Mouse (Mus musculus) intestine, postnatal 0 days (tissue): Measurements from ENCODE around the gene Mcm9. TPM values are rescaled to one million over a fixed set of nuclear protein-coding genes. Genes with fewer than 3 reads are reported as not detected.

Experiments
- ATAC-seq: fragments of 200-750 bp; cut with Nextera tagmentation; 2 replicates; pipeline ENCODE4 v1.8.0; 2017; ENCODE audit warnings: mild to moderate bottlenecking, moderate TSS enrichment, moderate library complexity
- H3K27ac ChIP-seq: fragments of 300-500 bp; sonication (generic); 2 replicates; pipeline ENCODE4 v1.5.1; 2014; ENCODE audit warnings: mild to moderate bottlenecking, low read depth, low read length, moderate library complexity
- H3K27me3 ChIP-seq: fragments of 300-500 bp; sonication (generic); replicated peaks from 2 replicates; pipeline ENCODE4 v1.6.1; 2014; ENCODE audit warnings: low read length, mixed read lengths; ENCODE audit not compliant: control insufficient read depth, insufficient read depth
- H3K36me3 ChIP-seq: fragments of 300-500 bp; sonication (generic); 2 replicates; pipeline ENCODE4 v1.6.1; 2014; ENCODE audit warnings: mild to moderate bottlenecking, moderate library complexity; ENCODE audit not compliant: control insufficient read depth, insufficient read depth
- H3K4me1 ChIP-seq: fragments of 300-500 bp; sonication (generic); replicated peaks from 2 replicates; pipeline ENCODE4 v1.6.1; 2014; ENCODE audit warnings: antibody characterized with exemption, low read length, mixed read lengths; ENCODE audit not compliant: control insufficient read depth, insufficient read depth
- H3K4me2 ChIP-seq: fragments of 300-500 bp; sonication (generic); replicated peaks from 2 replicates; pipeline ENCODE4 v1.6.1; 2014; ENCODE audit warnings: low read depth, mild to moderate bottlenecking, moderate library complexity
- H3K4me3 ChIP-seq: fragments of 300-500 bp; sonication (generic); 2 replicates; pipeline ENCODE4 v1.5.1; 2014; ENCODE audit warnings: low read depth, low read length
- H3K9ac ChIP-seq: fragments of 300-500 bp; sonication (generic); 2 replicates; pipeline ENCODE4 v1.6.1; 2014; ENCODE audit warnings: mild to moderate bottlenecking, low read depth, low read length
- H3K9me3 ChIP-seq: fragments of 300-500 bp; sonication (generic); 2 replicates; pipeline ENCODE4 v1.6.1; 2016; ENCODE audit warnings: mixed run types; ENCODE audit not compliant: control insufficient read depth
- CTCF ChIP-seq: sonication (generic); IDR thresholded peaks from 2 replicates; pipeline ENCODE4 v1.5.1; 2016; ENCODE audit warnings: low read depth, mild to moderate bottlenecking, control low read depth, antibody characterized with exemption, moderate library complexity
- WGBS: fragments of 180-500 bp; shearing (Covaris S2); extraction: QIAGEN DNeasy Blood & Tissue Kit; methylation state at CpG from one replicate; pipeline ENCODE4 v1.1.7; 2014; 5-methylcytosine and 5-hydroxymethylcytosine counted together
- polyA plus RNA-seq: library from polyadenylated mRNA; unstranded; fragments of >200 nt; fragmentation: Nextera tagmentation; extraction: Ambion mirVana; gene quantifications from 2 replicates; pipeline ENCODE4 v1.2.1, GENCODE M21; 2015

Gene Mcm9
- polyA plus RNA-seq, 1 experiment from 2014 or later: 3.5 TPM

GRCm38 (mm10) chr10:53509158-53509773, 121.0 kb downstream of the Mcm9 start:
- no peak overlapping the region for H3K4me2 ChIP-seq
- no peak overlapping the region for H3K4me3 ChIP-seq
- peak; percentile 84 for TF ChIP-seq CTCF
- ATAC-seq: no peak
- no peak overlapping the region for H3K27ac ChIP-seq
- no peaks in the 10 kb centered on the region for H3K27me3 ChIP-seq
- no peaks in the 10 kb centered on the region for H3K4me1 ChIP-seq
- H3K9ac ChIP-seq: no peak overlapping the region
- no peaks in the 10 kb centered on the region for H3K9me3 ChIP-seq
- 27% methylated on average over 6 of the region's 6 CpGs for WGBS
- no peaks in the 10 kb centered on the region for H3K36me3 ChIP-seq

- H3K36me3 ChIP-seq: no peaks in the 10 kb centered on the region
- no peak for TF ChIP-seq CTCF
- H3K4me2 ChIP-seq: no peak overlapping the region
- ATAC-seq: no peak
- no peaks in the 10 kb centered on the region for H3K9me3 ChIP-seq
- no peaks in the 10 kb centered on the region for H3K4me1 ChIP-seq
- H3K27ac ChIP-seq: no peak overlapping the region
- no peak overlapping the region for H3K9ac ChIP-seq
- no peaks in the 10 kb centered on the region for H3K27me3 ChIP-seq
- H3K4me3 ChIP-seq: no peak overlapping the region
These were observed 121.6 kb downstream of the Mcm9 start for GRCm38 (mm10) chr10:53508676-53509075.

- Histone ChIP-seq H3K4me1 (no peaks in the 10 kb centered on the region), H3K36me3 (no peaks in the 10 kb centered on the region), H3K9ac (no peak overlapping the region), H3K9me3 (no peaks in the 10 kb centered on the region), H3K4me2 (no peak overlapping the region), H3K4me3 (no peak overlapping the region), H3K27ac (no peak overlapping the region), H3K27me3 (no peaks in the 10 kb centered on the region)
- 71% methylated on average over 2 of the region's 2 CpGs for WGBS
- ATAC-seq: no peak
- no peak for TF ChIP-seq CTCF
These were observed 124.7 kb downstream of the Mcm9 start for GRCm38 (mm10) chr10:53505526-53505925.

- Histone ChIP-seq H3K36me3 (no peaks in the 10 kb centered on the region), H3K9me3 (no peaks in the 10 kb centered on the region), H3K9ac (no peak overlapping the region), H3K4me3 (no peak overlapping the region), H3K4me2 (no peak overlapping the region), H3K27me3 (no peaks in the 10 kb centered on the region), H3K4me1 (no peaks in the 10 kb centered on the region), H3K27ac (no peak overlapping the region)
- no peak for TF ChIP-seq CTCF
- 64% methylated on average over 3 of the region's 3 CpGs for WGBS
- no peak for ATAC-seq
These were observed 125.2 kb downstream of the Mcm9 start for GRCm38 (mm10) chr10:53505069-53505468.

DNA sequence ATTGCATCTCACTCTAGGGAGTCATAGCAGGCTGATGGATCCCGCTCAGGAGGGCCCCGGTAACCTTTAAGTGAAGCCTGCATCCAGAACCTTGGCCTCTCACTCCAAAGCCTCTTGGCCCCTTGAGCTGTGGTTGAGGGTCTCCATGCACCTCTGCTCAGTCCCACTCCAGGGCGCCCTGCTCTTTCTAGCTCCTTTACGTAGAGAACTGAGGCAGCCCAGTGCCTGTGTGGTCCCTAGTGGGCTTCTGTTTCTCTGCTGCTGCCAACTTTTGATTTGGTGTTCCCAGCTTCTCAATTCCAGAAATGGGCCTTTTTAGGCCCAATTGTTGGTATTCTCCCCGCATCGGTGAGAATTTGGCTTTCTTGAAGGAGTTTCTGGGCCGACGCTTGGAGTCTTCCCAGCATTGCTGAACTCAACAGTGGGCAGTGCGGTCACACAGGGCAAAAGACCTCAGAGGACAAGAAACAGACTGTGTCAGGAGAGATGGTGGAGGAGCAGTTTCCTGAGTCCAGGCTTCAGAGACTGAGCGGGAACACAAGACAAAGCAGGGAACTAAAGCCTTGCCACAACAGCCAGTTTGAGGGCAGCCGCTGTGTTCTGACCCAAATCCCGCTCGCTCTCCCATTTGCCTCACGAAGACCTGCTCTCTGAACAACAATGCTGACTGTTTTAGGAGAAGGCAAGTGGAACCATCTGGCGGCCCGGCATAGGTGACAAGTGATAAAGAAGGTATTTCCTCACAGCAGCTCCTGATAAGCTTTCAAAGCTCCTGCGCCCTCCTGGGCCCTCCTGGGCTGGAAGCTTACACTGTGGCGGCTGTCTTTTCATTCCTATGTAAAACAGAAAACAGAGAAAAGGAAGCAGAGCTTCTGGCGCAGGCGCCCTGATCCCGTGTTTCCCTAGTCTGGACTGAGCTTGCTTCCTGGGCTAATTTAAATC, 127.1 kb downstream of the Mcm9 start:
- no peak overlapping the region for H3K27ac ChIP-seq
- no peaks in the 10 kb centered on the region for H3K4me1 ChIP-seq
- no peak for ATAC-seq
- H3K36me3 ChIP-seq: no peaks in the 10 kb centered on the region
- no peak overlapping the region for H3K4me3 ChIP-seq
- 48% methylated on average over 21 of the region's 21 CpGs for WGBS
- H3K9me3 ChIP-seq: no peaks in the 10 kb centered on the region
- 0 out of 2 replicates have a peak overlapping the region, but pooled peaks have one; percentile 21 for H3K4me2 ChIP-seq
- H3K9ac ChIP-seq: no peak overlapping the region
- H3K27me3 ChIP-seq: no peaks in the 10 kb centered on the region
- no peak for TF ChIP-seq CTCF

DNA sequence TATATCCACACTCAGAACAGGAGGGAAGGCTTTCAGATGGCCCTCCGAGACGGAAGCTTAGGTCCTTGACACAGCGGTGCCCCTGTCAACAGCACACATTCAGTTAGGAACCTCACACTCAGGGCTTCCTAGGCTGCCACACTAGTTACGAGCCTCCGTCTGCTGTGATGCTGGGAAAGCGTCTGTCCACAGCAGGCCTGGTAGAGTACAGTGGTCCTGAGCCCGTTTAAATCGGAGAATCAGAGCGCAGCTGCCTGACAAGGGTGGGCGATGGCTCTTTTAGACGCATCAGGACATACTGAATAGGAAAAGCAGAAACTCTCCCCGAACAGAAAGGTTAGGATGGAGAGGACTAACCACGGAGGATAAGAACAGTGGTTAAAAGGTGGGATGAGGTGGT, 127.8 kb downstream of the Mcm9 start:
- no peak for ATAC-seq

More for the DNA sequence above, 127.8 kb downstream of the Mcm9 start:
- WGBS: 89% methylated on average over 13 of the region's 13 CpGs
- H3K27ac ChIP-seq: no peak overlapping the region
- no peak for TF ChIP-seq CTCF
- H3K4me2 ChIP-seq: no peak overlapping the region
- no peak overlapping the region for H3K4me3 ChIP-seq
- no peaks in the 10 kb centered on the region for H3K9me3 ChIP-seq
- H3K36me3 ChIP-seq: no peaks in the 10 kb centered on the region
- H3K9ac ChIP-seq: no peak overlapping the region
- H3K4me1 ChIP-seq: no peaks in the 10 kb centered on the region
- no peaks in the 10 kb centered on the region for H3K27me3 ChIP-seq
